Mouse (Mus musculus) Patski (cell line): ENCODE results near the gene Vbp1. TPM values are rescaled to one million over a fixed set of nuclear protein-coding genes. Genes with fewer than 3 reads are reported as not detected.
"Not testable (repeated sequence)": the region's sequence is repeated elsewhere in the genome, so short reads cannot be mapped to it uniquely, and the experiment has no call there.

Experiments
- ATAC-seq: fragments of 100-300 bp; one replicate; pipeline ENCODE4 v1.8.0; 2021
- CTCF ChIA-PET: fragments of 350-600 bp; sonication (Branson Sonifier 250); formaldehyde crosslinking; loops from one replicate; lab custom pipeline; 2022; ENCODE audit warnings: inconsistent platforms; lab: Charles Lee
- POLR2A ChIA-PET: fragments of 350-600 bp; sonication (Branson Sonifier 250); formaldehyde crosslinking; loops from one replicate; lab custom pipeline; 2022; ENCODE audit warnings: antibody characterized with exemption, inconsistent platforms; lab: Charles Lee
- DNase-seq: peaks from one replicate; pipeline ENCODE4 v3.0.0-alpha.2; 2011; ENCODE audit warnings: low read depth, low spot score
- H3K27me3 ChIP-seq: fragments of 371-371 bp; one replicate; pipeline ENCODE4 v1.5.1; 2021
- CTCF ChIP-seq: fragments of 100-300 bp; IDR thresholded peaks from one replicate; pipeline ENCODE4 v1.5.1; 2021
- in situ Hi-C: fragments of 300-500 bp; cut with MboI; formaldehyde crosslinking; loops from 3 replicates; pipeline ENCODE4 v1.11.1; 2018; ENCODE audit warnings: low pct_unique_long_range_greater_than_20kb, mixed read lengths
- polyA plus RNA-seq: library from polyadenylated mRNA; unstranded; gene quantifications from one replicate; pipeline ENCODE4 v1.2.3, GENCODE M21; 2021

Vbp1 gene
- polyA plus RNA-seq, result 78.2 TPM

DNA sequence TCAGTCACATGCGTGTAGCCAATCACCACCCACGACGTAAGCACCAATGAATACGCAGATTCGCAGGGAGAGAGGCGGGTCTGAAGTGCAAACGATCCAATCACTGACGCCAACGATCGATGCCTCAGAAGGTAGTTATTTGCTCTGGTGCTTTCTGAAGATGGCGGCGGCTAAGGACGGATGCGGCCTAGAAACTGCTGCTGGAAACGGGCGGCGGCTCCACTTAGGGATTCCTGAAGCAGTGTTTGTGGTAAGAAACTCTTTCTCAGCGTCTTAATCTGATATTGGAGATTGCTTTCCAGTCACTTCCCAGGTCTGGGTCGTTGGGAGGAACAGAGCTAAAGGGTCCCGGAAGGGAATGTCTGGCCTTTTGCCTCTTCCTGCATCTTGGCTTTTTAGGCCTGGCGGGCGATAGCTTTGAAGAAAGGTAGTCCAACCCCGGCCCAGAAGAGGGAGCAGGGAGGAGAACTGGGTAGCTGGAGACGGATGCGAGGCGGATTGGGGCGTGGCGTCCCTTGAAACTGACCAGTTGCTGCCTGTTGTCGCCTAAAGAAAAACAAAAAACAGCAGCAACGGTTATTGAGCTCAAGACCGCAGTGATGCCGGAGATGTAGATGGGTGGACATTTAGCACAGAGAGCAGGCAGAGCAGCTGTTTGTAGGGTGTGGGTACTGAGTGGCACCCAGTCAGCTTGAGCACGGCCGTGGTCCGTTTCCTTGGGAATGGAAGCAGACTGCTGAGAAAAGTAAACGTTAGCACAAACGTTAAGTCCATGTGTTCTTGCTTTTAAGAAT, at the start of gene Vbp1:
Gene Vbp1, plus strand, starts transcription at position 121 of the 794 bp plus-strand sequence.
- no peak for TF ChIP-seq CTCF
- in situ Hi-C loops, result no loop called here
- peaks cover 57% of the 10 kb centered on the region for H3K27me3 ChIP-seq
- CTCF ChIA-PET, result no interaction called here
- ATAC-seq, result peak; percentile 99
- peak; percentile 30 for DNase-seq
- POLR2A ChIA-PET, result interaction anchor here (0.6 kb wide), 1 partner anchor 160 kb away, joined by 3 read pairs; no protein-coding TSS in a partner anchor

DNA sequence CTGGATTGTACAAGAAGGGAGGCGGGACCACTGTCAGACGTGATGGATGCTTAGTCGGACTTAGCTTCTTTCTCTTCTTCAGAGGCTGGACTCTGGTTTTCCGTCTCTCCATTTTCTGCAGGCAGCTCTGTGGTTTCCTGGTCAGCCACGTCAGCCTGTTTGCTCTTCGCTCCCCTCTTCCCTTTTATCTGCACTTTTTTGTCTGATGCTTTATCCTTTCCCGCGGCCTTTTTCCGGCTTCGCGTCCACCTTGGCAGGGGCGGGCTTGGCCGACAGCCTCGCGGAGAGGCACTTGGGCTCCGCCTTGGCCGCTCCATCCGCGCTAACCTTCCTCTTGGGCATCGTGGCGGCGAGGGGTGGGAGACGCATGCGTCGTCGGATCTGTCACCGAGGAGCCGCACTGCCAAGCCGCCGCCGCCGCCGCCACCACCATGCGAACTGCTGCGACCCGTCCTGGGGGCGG, 38.9 kb upstream of the Vbp1 start:
- ATAC-seq, POLR2A ChIA-PET, CTCF ChIA-PET, DNase-seq, in situ Hi-C loops: not testable (repeated sequence)
- H3K27me3 ChIP-seq, result peaks cover 46% of the 10 kb centered on the region

- ChIA-PET CTCF (no interaction called here), POLR2A (no interaction called here)
- DNase-seq (no peak), ATAC-seq (no peak)
- in situ Hi-C loops, result no loop called here
- H3K27me3 ChIP-seq, result peaks cover 43% of the 10 kb centered on the region
- no peak for TF ChIP-seq CTCF
Observed at GRCm38 (mm10) chrX:75489886-75490285, 24.2 kb upstream of the Vbp1 start.

DNA sequence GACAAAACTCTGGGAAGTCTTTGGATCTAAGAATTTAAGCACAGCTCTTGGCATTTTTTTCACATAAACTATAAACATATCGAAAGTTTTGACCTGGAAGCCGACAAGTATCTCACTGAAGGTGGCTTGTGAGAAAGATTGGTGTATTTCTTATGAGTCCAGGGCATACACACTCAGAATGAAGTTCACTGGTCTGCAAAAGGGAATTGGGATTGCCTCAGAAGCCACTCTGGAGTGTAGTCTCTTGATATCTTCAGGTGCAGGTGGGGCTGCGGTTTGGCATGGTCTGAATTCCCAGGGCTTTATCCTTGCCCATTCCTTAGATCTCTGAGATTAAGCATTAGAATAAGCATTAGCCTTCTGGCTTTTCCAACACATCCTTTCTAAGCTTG, 316 bp upstream of the Vbp1 start:
- CTCF ChIA-PET, result no interaction called here
- peak; percentile 18 for ATAC-seq
- in situ Hi-C loops, result no loop called here

GRCm38 (mm10) chrX:75577582-75578324, 63.7 kb downstream of the Vbp1 start, which contains the start of gene Rab39b:
Gene Rab39b, minus strand, starts transcription at chrX:75578231.
- no peak for TF ChIP-seq CTCF
- ChIA-PET POLR2A (no interaction called here), CTCF (no interaction called here)
- no peak for DNase-seq
- peaks cover 42% of the 10 kb centered on the region for H3K27me3 ChIP-seq
- ATAC-seq, result no peak
- in situ Hi-C loops, result no loop called here

More for the DNA sequence above, 316 bp upstream of the Vbp1 start:
- DNase-seq, result no peak
- POLR2A ChIA-PET, result interaction anchor here (0.6 kb wide), 1 partner anchor 161 kb away, joined by 3 read pairs; no protein-coding TSS in a partner anchor
- peaks cover 56% of the 10 kb centered on the region for H3K27me3 ChIP-seq
- no peak for TF ChIP-seq CTCF

DNA sequence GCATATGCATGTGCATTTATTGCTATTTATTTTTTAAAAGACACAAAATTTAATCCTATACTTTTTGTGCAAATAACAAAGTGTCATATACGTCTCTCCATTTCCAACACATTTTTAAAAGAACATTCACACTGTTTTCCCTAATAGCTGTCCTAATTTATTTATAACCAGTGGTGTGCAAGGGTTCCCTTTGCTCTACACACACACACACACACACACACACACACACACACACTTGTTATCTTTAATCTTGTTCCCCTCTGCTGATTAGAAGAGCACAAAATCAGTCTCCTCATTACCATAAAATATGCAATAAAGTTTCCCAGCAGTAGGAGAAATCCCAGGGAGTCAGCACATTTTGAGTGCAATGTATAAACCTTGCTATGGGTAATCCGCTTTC, 64.4 kb downstream of the Vbp1 start:
- no peak for DNase-seq
- in situ Hi-C loops, result no loop called here
- POLR2A ChIA-PET, result no interaction called here
- ATAC-seq, result no peak
- no peak for TF ChIP-seq CTCF
- peaks cover 34% of the 10 kb centered on the region for H3K27me3 ChIP-seq
- CTCF ChIA-PET, result no interaction called here

Other genes starting within 250 kb of the Vbp1 start
- gene Fundc2, start 131.9 kb upstream of the Vbp1 start, polyA plus RNA-seq, result 131 TPM
- gene F8, start 131.7 kb upstream of the Vbp1 start, polyA plus RNA-seq, result 2.1 TPM
- 13.3 TPM for gene Cmc4, start 97.7 kb upstream of the Vbp1 start, polyA plus RNA-seq
- gene Mtcp1, start 97.7 kb upstream of the Vbp1 start, polyA plus RNA-seq, result 5.3 TPM
- gene Brcc3, start 97.7 kb upstream of the Vbp1 start, polyA plus RNA-seq, result 36.9 TPM
- 0.36 TPM for gene Rab39b, start 63.9 kb downstream of the Vbp1 start, polyA plus RNA-seq